Mouse (Mus musculus) layer of hippocampus, postnatal 36 days (tissue): ENCODE measurements around the gene Msx1. TPM values are rescaled to one million over a fixed set of nuclear protein-coding genes. Genes with fewer than 3 reads are reported as not detected.

Source experiments
- DNase-seq, 2 experiments: peaks; one replicate each; pipeline ENCODE4 v3.0.0; 2022
- total RNA-seq, 2 experiments: library from RNA; stranded (reverse); gene quantifications; 2 replicates each; pipeline ENCODE4 v1.2.3; 2021

The Msx1 gene
- total RNA-seq, 2 experiments from 2014 or later: 4.7 to 5.8 TPM

DNA sequence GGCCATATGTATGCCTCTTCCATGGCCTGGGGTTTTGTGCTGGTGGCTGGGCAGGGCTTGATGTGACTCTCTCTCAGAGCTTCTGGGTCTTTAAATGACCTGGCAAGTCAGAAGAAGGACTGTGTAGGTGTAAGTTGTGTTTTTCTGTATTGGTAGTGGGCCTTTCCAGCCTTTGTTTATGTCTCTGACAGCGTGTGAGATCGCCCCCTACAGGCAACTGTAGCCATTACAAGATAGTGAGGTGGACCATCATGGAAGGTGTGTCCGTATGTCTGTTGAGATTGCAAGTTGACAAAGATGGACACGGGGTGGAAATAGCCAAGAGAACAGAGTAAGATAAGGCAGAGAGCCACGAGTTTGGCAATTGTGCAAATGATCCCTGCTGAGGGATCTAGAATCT, 32.2 kb downstream of the Msx1 start:
- DNase-seq: no peak

DNA sequence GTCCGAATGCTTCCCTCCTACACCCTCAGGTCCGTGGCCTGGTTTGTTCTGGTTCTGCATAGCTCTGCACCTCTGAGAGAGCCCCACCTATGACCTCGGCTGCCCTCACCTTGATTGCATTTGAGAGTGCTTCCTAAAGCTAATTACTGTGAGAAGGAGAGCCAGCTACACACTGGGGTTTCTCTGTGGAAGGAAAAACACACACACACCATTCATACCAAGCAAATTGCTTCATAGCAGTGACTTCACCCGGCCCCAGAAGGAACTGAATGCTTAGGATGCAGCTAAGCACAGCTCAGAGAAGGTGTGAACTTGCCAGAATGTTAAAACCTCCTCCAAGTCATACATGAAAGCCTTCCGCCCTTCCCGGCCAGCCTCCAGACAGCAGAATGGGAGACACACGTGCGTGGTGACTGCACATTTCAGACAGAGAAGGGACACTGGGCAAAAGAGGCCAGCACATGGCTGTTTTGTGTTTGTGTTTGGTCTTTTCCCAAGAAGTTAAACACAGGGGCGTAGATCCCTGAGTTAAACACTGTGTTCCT, 39.5 kb downstream of the Msx1 start:
- DNase-seq: no peak

DNA sequence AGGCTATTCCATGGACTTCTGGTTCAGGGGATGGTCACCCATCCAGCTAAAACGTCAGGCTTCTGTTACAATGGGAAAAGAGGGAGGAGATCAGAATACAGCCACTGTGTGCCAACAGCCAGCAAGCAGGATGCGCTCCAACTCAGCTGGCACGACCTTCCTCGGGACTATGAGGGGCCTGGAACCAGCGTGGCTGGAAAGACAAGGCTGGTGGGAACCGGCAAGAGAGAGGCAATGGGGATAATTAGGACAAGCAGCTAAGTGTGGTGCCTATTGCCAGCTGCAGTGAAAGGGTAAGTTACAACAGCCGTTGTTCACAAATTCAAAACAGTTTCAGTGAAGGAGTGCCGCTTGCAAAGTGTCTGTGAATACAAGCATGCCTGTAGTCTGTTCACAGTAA, 41.1 kb downstream of the Msx1 start:
- peak; percentile 36 to 56 for DNase-seq

DNA sequence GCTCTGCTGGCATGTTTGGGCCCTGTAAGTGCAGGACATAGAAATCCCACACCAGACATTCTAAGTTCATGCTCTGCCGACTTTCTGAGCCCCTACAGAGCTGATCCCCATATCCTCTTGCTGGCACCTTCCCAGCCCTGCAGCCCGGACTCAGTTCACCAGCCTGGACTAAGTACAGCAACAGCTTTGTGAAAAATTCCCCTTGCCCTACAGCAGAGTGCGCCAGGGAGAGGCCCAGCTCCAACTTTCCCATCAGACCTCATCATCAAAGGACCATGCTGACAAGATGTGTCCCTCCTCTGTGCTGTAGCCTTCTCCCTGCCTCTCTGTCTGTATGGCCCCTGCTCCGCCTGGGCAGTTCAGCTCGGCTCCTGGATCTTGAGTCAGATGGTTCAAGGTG, 48.7 kb downstream of the Msx1 start:
- no peak for DNase-seq

DNA sequence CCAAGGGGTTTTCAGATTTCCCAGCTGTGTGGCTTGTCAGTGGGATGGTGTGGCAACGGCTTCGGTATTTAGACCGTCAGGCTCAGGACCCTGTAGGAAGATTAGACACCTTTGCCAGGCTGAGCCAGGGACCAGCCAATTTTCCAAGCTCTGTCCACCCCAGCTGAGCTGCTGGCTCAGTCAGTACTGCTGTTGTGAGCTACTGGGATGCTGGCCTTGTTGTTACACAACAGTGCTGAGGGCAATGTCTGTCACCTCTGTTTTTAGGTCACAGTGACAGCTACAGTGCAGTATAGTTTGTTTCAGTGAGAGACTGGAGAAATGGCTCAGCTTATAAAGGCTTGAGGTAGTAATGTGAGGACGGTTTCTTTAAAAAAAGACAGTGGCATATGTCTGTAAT, 50.4 kb downstream of the Msx1 start:
- no peak for DNase-seq

DNA sequence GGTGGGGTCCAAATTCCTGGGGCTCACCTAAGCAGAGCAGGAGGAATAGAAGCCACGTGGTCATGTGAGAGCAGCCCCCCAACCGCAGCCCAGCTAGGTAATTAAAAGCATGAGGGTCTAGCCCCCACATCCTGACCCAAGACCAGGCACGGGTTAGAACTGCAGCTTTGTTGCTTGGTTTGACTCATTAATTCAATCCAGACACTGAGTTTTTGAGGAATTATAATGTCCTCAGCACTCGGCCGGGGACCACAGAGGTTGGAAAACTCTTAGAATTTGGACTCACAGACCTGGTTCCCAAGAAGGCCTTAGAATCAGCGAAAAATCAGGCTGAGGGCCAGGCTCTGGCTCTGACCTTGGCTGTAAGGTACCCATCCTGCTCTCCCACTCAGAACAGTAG, 53.5 kb downstream of the Msx1 start:
- DNase-seq: no peak

Other genes with a start within 250 kb of the Msx1 start
- gene Stk32b, start 107.4 kb downstream of the Msx1 start, total RNA-seq: 1 to 10 TPM; 6.4 to 7.7 TPM
- gene Cytl1, start 89.1 kb downstream of the Msx1 start, total RNA-seq: under 1 TPM; 0.37 to 0.81 TPM
- 10 to 100 TPM; 37.1 to 39.9 TPM for gene Stx18, start 214.2 kb upstream of the Msx1 start, total RNA-seq